Mouse (Mus musculus) hindbrain, postnatal 0 days (tissue): ENCODE data around the gene Ube2d1. TPM values are rescaled to one million over a fixed set of nuclear protein-coding genes. Genes with fewer than 3 reads are reported as not detected.
A peak's percentile ranks its signal among the peaks of the same experiment; 100 is the strongest.

Experiments
- ATAC-seq: fragments of 200-750 bp; cut with Nextera tagmentation; 2 replicates; pipeline ENCODE4 v1.8.0; 2017; ENCODE audit warnings: mild to moderate bottlenecking, moderate TSS enrichment, moderate library complexity
- DNase-seq: peaks from one replicate; pipeline ENCODE4 v3.0.0-alpha.2; 2015; ENCODE audit warnings: low spot score
- H3K27ac ChIP-seq: fragments of 300-500 bp; sonication (generic); 2 replicates; pipeline ENCODE4 v1.5.1; 2014; ENCODE audit warnings: mild to moderate bottlenecking
- H3K27me3 ChIP-seq: fragments of 300-500 bp; sonication (generic); 2 replicates; pipeline ENCODE4 v1.6.1; 2014; ENCODE audit warnings: low read length, mixed read lengths; ENCODE audit not compliant: insufficient read depth
- H3K36me3 ChIP-seq: fragments of 300-500 bp; sonication (generic); 2 replicates; pipeline ENCODE4 v1.6.1; 2014; ENCODE audit warnings: low read length, mixed read lengths; ENCODE audit not compliant: insufficient read depth
- H3K4me1 ChIP-seq: fragments of 300-500 bp; sonication (generic); 2 replicates; pipeline ENCODE4 v1.6.1; 2014; ENCODE audit warnings: antibody characterized with exemption, low read length, mixed read lengths; ENCODE audit not compliant: insufficient read depth
- H3K4me2 ChIP-seq: fragments of 300-500 bp; sonication (generic); 2 replicates; pipeline ENCODE4 v1.6.1; 2014; ENCODE audit warnings: low read depth, mild to moderate bottlenecking, low read length, moderate library complexity, mixed read lengths
- H3K4me3 ChIP-seq: fragments of 300-500 bp; sonication (generic); 2 replicates; pipeline ENCODE4 v1.5.1; 2014; ENCODE audit warnings: low read length
- H3K9ac ChIP-seq: fragments of 300-500 bp; sonication (generic); replicated peaks from 2 replicates; pipeline ENCODE4 v1.6.1; 2014; ENCODE audit warnings: mild to moderate bottlenecking, low read length, moderate library complexity, mixed read lengths
- H3K9me3 ChIP-seq: fragments of 300-500 bp; sonication (generic); 2 replicates; pipeline ENCODE4 v1.6.1; 2016; ENCODE audit warnings: low read length, mixed read lengths
- CTCF ChIP-seq: IDR thresholded peaks from 2 replicates; pipeline ENCODE4 v1.5.1; 2016; ENCODE audit warnings: antibody characterized with exemption, control low read depth, low read depth
- WGBS: fragments of 180-500 bp; shearing (Covaris S2); extraction: QIAGEN DNeasy Blood & Tissue Kit; methylation state at CpG from one replicate; pipeline ENCODE4 v1.1.7; 2014; 5-methylcytosine and 5-hydroxymethylcytosine counted together
- polyA plus RNA-seq: library from polyadenylated mRNA; unstranded; fragments of >200 nt; fragmentation: Nextera tagmentation; extraction: Ambion mirVana; gene quantifications from 2 replicates; pipeline ENCODE4 v1.2.1, GENCODE M21; 2015
- total RNA-seq: library from RNA; depleted of rRNA; stranded (reverse); fragments of >200 nt; gene quantifications from 2 replicates; pipeline ENCODE4 v1.2.3, GENCODE M21; 2014

Gene Ube2d1
- total and polyA plus RNA-seq, 2 experiments from 2014 or later = 58.8 to 145 TPM

GRCm38 (mm10) chr10:71293245-71293644 lies 8.2 kb upstream of the Ube2d1 start:
- Histone ChIP-seq H3K9ac (no peak overlapping the region), H3K4me1 (0 out of 2 replicates have a peak, but pooled peaks cover 4% of the 10 kb centered on the region), H3K4me2 (no peak overlapping the region), H3K36me3 (no peaks in the 10 kb centered on the region), H3K27me3 (no peaks in the 10 kb centered on the region), H3K9me3 (no peaks in the 10 kb centered on the region), H3K27ac (no peak overlapping the region), H3K4me3 (no peak overlapping the region)
- WGBS = 57% methylated on average over 4 of the region's 4 CpGs
- DNase-seq = no peak
- no peak for ATAC-seq
- peak; percentile 6; the same call in 1 of the 2 replicates for TF ChIP-seq CTCF

GRCm38 (mm10) chr10:71292254-71292653 lies 7.2 kb upstream of the Ube2d1 start:
- no peak for TF ChIP-seq CTCF
- H3K27me3 ChIP-seq = no peaks in the 10 kb centered on the region
- H3K4me2 ChIP-seq = no peak overlapping the region
- ATAC-seq (no peak), DNase-seq (no peak)
- 0 out of 2 replicates have a peak, but pooled peaks cover 4% of the 10 kb centered on the region for H3K4me1 ChIP-seq
- H3K9ac ChIP-seq = no peak overlapping the region
- no peak overlapping the region for H3K4me3 ChIP-seq
- no peaks in the 10 kb centered on the region for H3K36me3 ChIP-seq
- 10% methylated on average over 11 of the region's 11 CpGs for WGBS
- no peak overlapping the region for H3K27ac ChIP-seq
- H3K9me3 ChIP-seq = no peaks in the 10 kb centered on the region

- no peak overlapping the region for H3K4me3 ChIP-seq
- no peaks in the 10 kb centered on the region for H3K9me3 ChIP-seq
- no peaks in the 10 kb centered on the region for H3K27me3 ChIP-seq
- H3K4me2 ChIP-seq = no peak overlapping the region
- H3K4me1 ChIP-seq = 0 out of 2 replicates have a peak, but pooled peaks cover 4% of the 10 kb centered on the region
- DNase-seq (no peak), ATAC-seq (no peak)
- no peak overlapping the region for H3K9ac ChIP-seq
- no peak overlapping the region for H3K27ac ChIP-seq
- no peak for TF ChIP-seq CTCF
- WGBS = 20% methylated on average over 4 of the region's 4 CpGs
- no peaks in the 10 kb centered on the region for H3K36me3 ChIP-seq
Measured at GRCm38 (mm10) chr10:71291801-71292200, 6.7 kb upstream of the Ube2d1 start.

- H3K9ac ChIP-seq = no peak overlapping the region
Measured at GRCm38 (mm10) chr10:71291179-71291661, 6.2 kb upstream of the Ube2d1 start.

GRCm38 (mm10) chr10:71284511-71285125 lies 444 bp downstream of the Ube2d1 start:
- Histone ChIP-seq H3K27me3 (no peaks in the 10 kb centered on the region), H3K9me3 (no peaks in the 10 kb centered on the region), H3K4me3 (peak overlapping the region; percentile 99), H3K36me3 (no peaks in the 10 kb centered on the region), H3K4me1 (peaks cover 5% of the 10 kb centered on the region; the same call in 1 of the 2 replicates), H3K9ac (peak overlapping the region; percentile 97), H3K4me2 (peak overlapping the region; percentile 72), H3K27ac (peak overlapping the region; percentile 91)
- peak; percentile 84 for ATAC-seq
- peak; percentile 57 for DNase-seq
- TF ChIP-seq CTCF = no peak
- WGBS = 0% methylated on average over 39 of the region's 41 CpGs

More at GRCm38 (mm10) chr10:71291179-71291661, 6.2 kb upstream of the Ube2d1 start:
- H3K4me3 ChIP-seq = no peak overlapping the region
- H3K9me3 ChIP-seq = no peaks in the 10 kb centered on the region
- DNase-seq (no peak), ATAC-seq (no peak)
- WGBS = 31% methylated on average over 3 of the region's 3 CpGs
- H3K27me3 ChIP-seq = no peaks in the 10 kb centered on the region
- no peaks in the 10 kb centered on the region for H3K36me3 ChIP-seq
- 0 out of 2 replicates have a peak, but pooled peaks cover 4% of the 10 kb centered on the region for H3K4me1 ChIP-seq
- no peak overlapping the region for H3K27ac ChIP-seq
- no peak overlapping the region for H3K4me2 ChIP-seq
- TF ChIP-seq CTCF = no peak

GRCm38 (mm10) chr10:71284131-71284510 lies 941 bp downstream of the Ube2d1 start:
- Histone ChIP-seq H3K4me2 (peak overlapping the region; percentile 72), H3K9me3 (no peaks in the 10 kb centered on the region), H3K9ac (peak overlapping the region; percentile 97), H3K4me1 (peaks cover 5% of the 10 kb centered on the region; the same call in 1 of the 2 replicates), H3K27ac (peak overlapping the region; percentile 91), H3K4me3 (peak overlapping the region; percentile 99), H3K36me3 (no peaks in the 10 kb centered on the region), H3K27me3 (no peaks in the 10 kb centered on the region)
- WGBS = 6% methylated on average over 8 of the region's 8 CpGs
- no peak for ATAC-seq
- DNase-seq = no peak
- no peak for TF ChIP-seq CTCF
